Mouse (Mus musculus) hindbrain, postnatal 0 days (tissue): ENCODE data around the gene Ptges3l. TPM values are rescaled to one million over a fixed set of nuclear protein-coding genes. Genes with fewer than 3 reads are reported as not detected.

Experiments used
- ATAC-seq: fragments of 200-750 bp; cut with Nextera tagmentation; 2 replicates; pipeline ENCODE4 v1.8.0; 2017; ENCODE audit warnings: mild to moderate bottlenecking, moderate TSS enrichment, moderate library complexity
- DNase-seq: peaks from one replicate; pipeline ENCODE4 v3.0.0-alpha.2; 2015; ENCODE audit warnings: low spot score
- H3K27ac ChIP-seq: fragments of 300-500 bp; sonication (generic); 2 replicates; pipeline ENCODE4 v1.5.1; 2014; ENCODE audit warnings: mild to moderate bottlenecking
- H3K27me3 ChIP-seq: fragments of 300-500 bp; sonication (generic); 2 replicates; pipeline ENCODE4 v1.6.1; 2014; ENCODE audit warnings: low read length, mixed read lengths; ENCODE audit not compliant: insufficient read depth
- H3K36me3 ChIP-seq: fragments of 300-500 bp; sonication (generic); 2 replicates; pipeline ENCODE4 v1.6.1; 2014; ENCODE audit warnings: low read length, mixed read lengths; ENCODE audit not compliant: insufficient read depth
- H3K4me1 ChIP-seq: fragments of 300-500 bp; sonication (generic); 2 replicates; pipeline ENCODE4 v1.6.1; 2014; ENCODE audit warnings: antibody characterized with exemption, low read length, mixed read lengths; ENCODE audit not compliant: insufficient read depth
- H3K4me2 ChIP-seq: fragments of 300-500 bp; sonication (generic); 2 replicates; pipeline ENCODE4 v1.6.1; 2014; ENCODE audit warnings: low read depth, mild to moderate bottlenecking, low read length, moderate library complexity, mixed read lengths
- H3K4me3 ChIP-seq: fragments of 300-500 bp; sonication (generic); 2 replicates; pipeline ENCODE4 v1.5.1; 2014; ENCODE audit warnings: low read length
- H3K9ac ChIP-seq: fragments of 300-500 bp; sonication (generic); replicated peaks from 2 replicates; pipeline ENCODE4 v1.6.1; 2014; ENCODE audit warnings: mild to moderate bottlenecking, low read length, moderate library complexity, mixed read lengths
- H3K9me3 ChIP-seq: fragments of 300-500 bp; sonication (generic); 2 replicates; pipeline ENCODE4 v1.6.1; 2016; ENCODE audit warnings: low read length, mixed read lengths
- CTCF ChIP-seq: IDR thresholded peaks from 2 replicates; pipeline ENCODE4 v1.5.1; 2016; ENCODE audit warnings: antibody characterized with exemption, control low read depth, low read depth
- WGBS: fragments of 180-500 bp; shearing (Covaris S2); extraction: QIAGEN DNeasy Blood & Tissue Kit; methylation state at CpG from one replicate; pipeline ENCODE4 v1.1.7; 2014; 5-methylcytosine and 5-hydroxymethylcytosine counted together
- polyA plus RNA-seq: library from polyadenylated mRNA; unstranded; fragments of >200 nt; fragmentation: Nextera tagmentation; extraction: Ambion mirVana; gene quantifications from 2 replicates; pipeline ENCODE4 v1.2.1, GENCODE M21; 2015
- total RNA-seq: library from RNA; depleted of rRNA; stranded (reverse); fragments of >200 nt; gene quantifications from 2 replicates; pipeline ENCODE4 v1.2.3, GENCODE M21; 2014

The Ptges3l gene
- total and polyA plus RNA-seq, 2 experiments from 2014 or later = 0.31 to 3.8 TPM

GRCm38 (mm10) chr11:101436916-101437315 is 11.8 kb upstream of the Ptges3l start:
- DNase-seq = no peak

GRCm38 (mm10) chr11:101435831-101436230 is 10.7 kb upstream of the Ptges3l start:
- no peak overlapping the region for H3K9ac ChIP-seq
- no peaks in the 10 kb centered on the region for H3K27me3 ChIP-seq
- TF ChIP-seq CTCF = no peak
- WGBS = 86% methylated on average over 4 of the region's 4 CpGs
- peaks cover 31% of the 10 kb centered on the region for H3K36me3 ChIP-seq
- H3K4me3 ChIP-seq = no peak overlapping the region
- no peak overlapping the region for H3K4me2 ChIP-seq
- ATAC-seq (no peak), DNase-seq (no peak)
- no peaks in the 10 kb centered on the region for H3K9me3 ChIP-seq
- H3K4me1 ChIP-seq = no peaks in the 10 kb centered on the region
- no peak overlapping the region for H3K27ac ChIP-seq

More at GRCm38 (mm10) chr11:101436916-101437315, 11.8 kb upstream of the Ptges3l start:
- Histone ChIP-seq H3K36me3 (peaks cover 22% of the 10 kb centered on the region), H3K4me1 (no peaks in the 10 kb centered on the region), H3K4me2 (no peak overlapping the region), H3K4me3 (no peak overlapping the region), H3K27ac (no peak overlapping the region), H3K9ac (no peak overlapping the region), H3K9me3 (no peaks in the 10 kb centered on the region), H3K27me3 (no peaks in the 10 kb centered on the region)
- TF ChIP-seq CTCF = no peak
- no peak for ATAC-seq
- WGBS = 38% methylated on average over 4 of the region's 4 CpGs

GRCm38 (mm10) chr11:101433396-101433795 is 8.3 kb upstream of the Ptges3l start:
- no peaks in the 10 kb centered on the region for H3K27me3 ChIP-seq
- no peak overlapping the region for H3K4me3 ChIP-seq
- ATAC-seq (peak; percentile 45), DNase-seq (peak; percentile 45)
- H3K9me3 ChIP-seq = no peaks in the 10 kb centered on the region
- TF ChIP-seq CTCF = no peak
- H3K36me3 ChIP-seq = peaks cover 37% of the 10 kb centered on the region
- no peak overlapping the region; the same call in 1 of the 2 replicates for H3K9ac ChIP-seq
- no peak overlapping the region for H3K4me2 ChIP-seq
- no peaks in the 10 kb centered on the region for H3K4me1 ChIP-seq
- 0 out of 2 replicates have a peak overlapping the region, but pooled peaks have one; percentile 11 for H3K27ac ChIP-seq
- WGBS = 59% methylated on average over 13 of the region's 13 CpGs

- ATAC-seq = no peak
- Histone ChIP-seq H3K9ac (no peak overlapping the region), H3K36me3 (peaks cover 37% of the 10 kb centered on the region), H3K4me2 (no peak overlapping the region), H3K27ac (no peak overlapping the region), H3K9me3 (no peaks in the 10 kb centered on the region), H3K27me3 (no peaks in the 10 kb centered on the region), H3K4me1 (peaks cover 1% of the 10 kb centered on the region), H3K4me3 (no peak overlapping the region)
- TF ChIP-seq CTCF = no peak
- no peak for DNase-seq
- 92% methylated on average over 9 of the region's 9 CpGs for WGBS
These were observed 6.2 kb upstream of the Ptges3l start for GRCm38 (mm10) chr11:101431327-101431726.

- no peak for ATAC-seq
- Histone ChIP-seq H3K27ac (no peak overlapping the region), H3K36me3 (peaks cover 7% of the 10 kb centered on the region), H3K9ac (peak overlapping the region; percentile 79), H3K27me3 (no peaks in the 10 kb centered on the region), H3K4me3 (peak overlapping the region; percentile 97), H3K9me3 (no peaks in the 10 kb centered on the region), H3K4me1 (peaks cover 21% of the 10 kb centered on the region), H3K4me2 (peak overlapping the region; percentile 77)
- 65% methylated on average over 8 of the region's 8 CpGs for WGBS
- TF ChIP-seq CTCF = no peak
- no peak for DNase-seq
These were observed 1.0 kb upstream of the Ptges3l start for GRCm38 (mm10) chr11:101426165-101426564.

- Histone ChIP-seq H3K9ac (peak within 1 kb of the TSS; percentile 79), H3K4me3 (peak within 1 kb of the TSS; percentile 97), H3K4me2 (peak within 1 kb of the TSS; percentile 77), H3K9me3 (no peaks in the 10 kb centered on the region), H3K36me3 (0 out of 2 replicates have a peak, but pooled peaks cover under 1% of the 10 kb centered on the region), H3K4me1 (peaks cover 21% of the 10 kb centered on the region), H3K27ac (peak within 1 kb of the TSS; percentile 93), H3K27me3 (no peaks in the 10 kb centered on the region)
- WGBS = 5% methylated on average over 23 of the region's 23 CpGs
- ATAC-seq = peak; percentile 60
- TF ChIP-seq CTCF = no peak
- DNase-seq = no peak
These were observed 855 bp downstream of the Ptges3l start, which contains the start of gene Gm27029 for GRCm38 (mm10) chr11:101424105-101424851. Gene Gm27029, minus strand, starts transcription at chr11:101424796.

GRCm38 (mm10) chr11:101420148-101420547 is 5.0 kb downstream of the Ptges3l start:
- DNase-seq = no peak
- no peak for ATAC-seq
- Histone ChIP-seq H3K36me3 (no peaks in the 10 kb centered on the region), H3K27ac (no peak overlapping the region), H3K9ac (no peak overlapping the region), H3K27me3 (no peaks in the 10 kb centered on the region), H3K4me3 (no peak overlapping the region), H3K4me2 (no peak overlapping the region), H3K4me1 (peaks cover 10% of the 10 kb centered on the region; the same call in 1 of the 2 replicates), H3K9me3 (no peaks in the 10 kb centered on the region)
- no peak for TF ChIP-seq CTCF
- 89% methylated on average over 5 of the region's 5 CpGs for WGBS
